Mouse (Mus musculus) right cerebral cortex, adult 18-20 months (tissue): Measurements from ENCODE around the gene Patj.

ENCODE experiments used
- DNase-seq: peaks from one replicate; pipeline ENCODE4 v3.0.0; 2022; ENCODE audit warnings: mixed read lengths

The Patj gene

GRCm38 (mm10) chr4:98511964-98512743, 116.6 kb downstream of the Patj start:
- no peak for DNase-seq

GRCm38 (mm10) chr4:98520492-98520891, 124.9 kb downstream of the Patj start:
- no peak for DNase-seq

- DNase-seq = no peak
These were observed 128.9 kb downstream of the Patj start for GRCm38 (mm10) chr4:98524525-98524924.

GRCm38 (mm10) chr4:98535446-98535845, 139.9 kb downstream of the Patj start:
- no peak for DNase-seq

- peak; percentile 40 for DNase-seq
These were observed 146.0 kb downstream of the Patj start for GRCm38 (mm10) chr4:98541591-98541990.

- peak; percentile 56 for DNase-seq
These were observed 147.4 kb downstream of the Patj start for GRCm38 (mm10) chr4:98543001-98543400.

GRCm38 (mm10) chr4:98545376-98545775, 149.8 kb downstream of the Patj start:
- no peak for DNase-seq

GRCm38 (mm10) chr4:98546456-98547176, 151.0 kb downstream of the Patj start:
- no peak for DNase-seq

- DNase-seq = no peak
These were observed 153.9 kb downstream of the Patj start for GRCm38 (mm10) chr4:98549491-98549890.

- no peak for DNase-seq
These were observed 154.5 kb downstream of the Patj start for GRCm38 (mm10) chr4:98550116-98550515.

GRCm38 (mm10) chr4:98555666-98556065, 160.1 kb downstream of the Patj start:
- no peak for DNase-seq

- DNase-seq = no peak
These were observed 160.9 kb downstream of the Patj start for GRCm38 (mm10) chr4:98556449-98556848.

GRCm38 (mm10) chr4:98557192-98557591, 161.6 kb downstream of the Patj start:
- DNase-seq = no peak

- DNase-seq = no peak
These were observed 164.7 kb downstream of the Patj start for GRCm38 (mm10) chr4:98560196-98560830.

- DNase-seq = no peak
These were observed 167.5 kb downstream of the Patj start for GRCm38 (mm10) chr4:98563082-98563481.

GRCm38 (mm10) chr4:98563506-98564195, 168.1 kb downstream of the Patj start:
- DNase-seq = no peak

GRCm38 (mm10) chr4:98564196-98564865, 168.7 kb downstream of the Patj start:
- no peak for DNase-seq

GRCm38 (mm10) chr4:98566741-98567140, 171.2 kb downstream of the Patj start:
- DNase-seq = no peak

GRCm38 (mm10) chr4:98567457-98567856, 171.9 kb downstream of the Patj start:
- no peak for DNase-seq

GRCm38 (mm10) chr4:98569904-98570303, 174.3 kb downstream of the Patj start:
- DNase-seq = no peak

GRCm38 (mm10) chr4:98577275-98577674, 181.7 kb downstream of the Patj start:
- no peak for DNase-seq

- peak; percentile 27 for DNase-seq
These were observed 182.5 kb downstream of the Patj start for GRCm38 (mm10) chr4:98577957-98578541.
